Mouse (Mus musculus) mouse trophoblast stem cell (cell line): ENCODE measurements around the gene Alyref.

Experiments
- in situ Hi-C, 2 experiments: fragments of 300-500 bp; cut with MseI, MboI; formaldehyde crosslinking; loops; 2 replicates in 1 of 2; 3 replicates in 1 of 2; pipeline ENCODE4 v1.15.1; 2025

Gene Alyref

GRCm38 (mm10) chr11:120545964-120546363 is 52.2 kb downstream of the Alyref start:
- in situ Hi-C loops: no loop called here

- in situ Hi-C loops: no loop called here
Observed at GRCm38 (mm10) chr11:120542376-120542775, 55.8 kb downstream of the Alyref start.
